Mouse (Mus musculus): ENCODE data around the gene Mastl. TPM values are rescaled to one million over a fixed set of nuclear protein-coding genes. Genes with fewer than 3 reads are reported as not detected.

Mastl gene
- polyA plus RNA-seq (2012; fragmentation: generic; extraction: Trizol): 1 to 10 TPM in 1 of 2 experiments, under 1 TPM in 1; 0.15 to 1.2 TPM

GRCm38 (mm10) chr2:23155777-23156607 is at the start of gene Mastl, which contains the start of gene Yme1l1:
TSS of gene Mastl (minus strand) at chr2:23156024.
TSS of gene Yme1l1 (plus strand) at chr2:23156369.

GRCm38 (mm10) chr2:23067552-23068369 is 88.1 kb downstream of the Mastl start, which contains the start of gene Acbd5:
TSS of gene Acbd5 (plus strand) at chr2:23068167.

Other genes with a start within 250 kb of the Mastl start
- gene Abi1, start 115.8 kb downstream of the Mastl start, polyA plus RNA-seq (2012; fragmentation: generic; extraction: Trizol): 10 to 100 TPM in 1 of 2 experiments, 1 to 10 TPM in 1; 2.3 to 15.6 TPM
- gene Acbd5, start 87.9 kb downstream of the Mastl start, polyA plus RNA-seq (2012; fragmentation: generic; extraction: Trizol): 1 to 10 TPM in 1 of 2 experiments, under 1 TPM in 1; 0.27 to 3.1 TPM
- gene Yme1l1, start 345 bp upstream of the Mastl start, polyA plus RNA-seq (2012; fragmentation: generic; extraction: Trizol): 1 to 10 TPM in 1 of 2 experiments, under 1 TPM in 1; 0.56 to 5.7 TPM
- not detected for gene 4931423N10Rik, start 51.5 kb upstream of the Mastl start, polyA plus RNA-seq (2012; fragmentation: generic; extraction: Trizol)
- gene Nxph2, start 165.2 kb upstream of the Mastl start, polyA plus RNA-seq (2012; fragmentation: generic; extraction: Trizol): not detected